Mouse (Mus musculus) CH12F3 (cell line): Measurements from ENCODE around the gene Spint2.

ENCODE experiments used
- in situ Hi-C: fragments of 300-500 bp; cut with MboI; formaldehyde crosslinking; loops from 2 replicates; pipeline ENCODE4 v1.14.3; 2020; ENCODE audit warnings: low sequenced_read_pairs

Gene Spint2

DNA sequence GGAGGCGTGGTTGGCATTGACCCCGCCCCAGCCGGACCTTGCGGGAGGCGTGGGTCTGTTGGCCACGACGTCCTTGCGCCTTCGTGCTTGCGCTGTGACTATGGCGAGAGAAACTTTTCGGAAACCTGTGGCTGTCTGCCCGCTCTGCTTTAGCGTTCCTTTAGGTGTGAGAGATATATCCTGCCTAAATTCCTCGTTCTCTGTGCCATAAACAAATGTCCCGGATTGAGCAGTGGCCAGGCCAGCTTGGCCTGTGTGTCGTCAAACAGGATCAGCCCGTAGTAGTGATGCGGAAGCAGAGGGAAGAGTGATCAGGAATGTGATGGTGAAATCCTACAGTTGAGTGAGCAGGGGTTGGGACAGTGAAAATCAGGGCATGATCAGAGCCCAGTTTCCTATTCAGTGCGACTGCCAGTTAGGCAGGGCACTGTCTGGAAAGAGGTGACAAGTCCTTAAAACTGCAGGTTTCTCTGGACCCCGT lies 402 bp upstream of the Spint2 start:
- in situ Hi-C loops: no loop called here

GRCm38 (mm10) chr7:29280801-29281200 lies 911 bp downstream of the Spint2 start:
- in situ Hi-C loops: no loop called here

- in situ Hi-C loops: no loop called here
Measured at GRCm38 (mm10) chr7:29279924-29280323, 1.8 kb downstream of the Spint2 start.

DNA sequence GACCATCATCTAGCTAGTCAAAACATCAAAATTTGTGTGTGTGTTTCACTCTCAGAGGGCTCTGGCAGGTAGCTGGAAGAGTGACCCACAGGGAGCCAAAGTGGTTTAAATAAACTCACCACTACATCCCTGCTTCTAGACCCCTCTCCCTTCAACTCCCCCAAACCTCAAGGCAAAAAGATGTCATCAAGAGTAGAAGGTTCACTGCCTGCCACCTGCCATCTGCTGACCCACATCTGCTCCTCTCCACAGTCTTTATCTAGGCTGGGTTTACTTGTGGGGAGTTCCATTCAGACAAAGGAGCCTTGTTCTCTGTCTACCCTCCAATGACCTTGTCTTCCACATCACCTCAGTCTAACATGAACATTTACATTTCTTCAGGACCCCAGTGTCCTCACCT lies 2.5 kb downstream of the Spint2 start:
- in situ Hi-C loops: no loop called here

GRCm38 (mm10) chr7:29277510-29277909 lies 4.2 kb downstream of the Spint2 start:
- in situ Hi-C loops: no loop called here

DNA sequence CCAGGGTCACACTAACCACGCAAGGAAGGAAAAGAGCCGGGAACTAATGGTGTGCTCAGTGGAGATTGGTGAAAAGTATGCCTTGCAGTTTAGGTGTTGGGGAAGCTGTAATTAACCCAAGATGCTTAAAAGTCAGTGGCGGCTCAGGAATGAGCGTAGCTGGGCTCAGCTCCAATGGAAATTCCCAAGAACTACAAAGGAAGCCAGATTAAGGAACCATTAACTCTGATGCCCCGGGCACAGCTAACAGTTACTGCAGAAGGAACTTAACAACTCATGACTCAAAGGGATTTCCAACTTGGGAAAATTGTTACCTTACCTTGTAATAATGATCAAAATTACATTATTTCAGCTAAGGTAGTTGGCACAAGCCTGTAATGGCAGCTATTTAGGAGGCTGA lies 5.0 kb downstream of the Spint2 start:
- in situ Hi-C loops: no loop called here

GRCm38 (mm10) chr7:29271687-29272465 lies 9.8 kb downstream of the Spint2 start:
- in situ Hi-C loops: no loop called here

DNA sequence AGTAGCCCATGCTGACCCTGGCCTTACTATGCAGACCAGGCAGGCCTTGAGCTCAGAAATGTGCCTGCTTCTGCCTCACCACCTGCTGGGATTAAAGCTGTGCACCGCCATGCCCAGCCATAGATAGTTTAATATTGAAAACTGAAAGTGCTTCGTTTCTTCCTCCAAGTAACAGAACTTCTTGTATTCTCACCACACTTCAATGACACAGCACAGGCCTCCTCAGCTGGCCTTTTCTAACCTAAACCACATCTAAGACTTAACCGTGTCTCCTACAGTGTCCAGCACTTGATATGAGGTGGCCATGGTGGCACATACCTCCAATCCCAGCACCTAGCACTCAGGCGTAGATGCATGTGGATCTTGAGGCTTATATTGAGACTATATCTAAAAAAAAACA lies 11.3 kb downstream of the Spint2 start:
- in situ Hi-C loops: no loop called here

- in situ Hi-C loops: no loop called here
Measured at GRCm38 (mm10) chr7:29266931-29267330, 14.8 kb downstream of the Spint2 start.

GRCm38 (mm10) chr7:29265636-29266035 lies 16.1 kb downstream of the Spint2 start:
- in situ Hi-C loops: no loop called here

- in situ Hi-C loops: no loop called here
Measured at GRCm38 (mm10) chr7:29263831-29264230, 17.9 kb downstream of the Spint2 start.

GRCm38 (mm10) chr7:29262151-29262550 lies 19.6 kb downstream of the Spint2 start:
- in situ Hi-C loops: no loop called here

DNA sequence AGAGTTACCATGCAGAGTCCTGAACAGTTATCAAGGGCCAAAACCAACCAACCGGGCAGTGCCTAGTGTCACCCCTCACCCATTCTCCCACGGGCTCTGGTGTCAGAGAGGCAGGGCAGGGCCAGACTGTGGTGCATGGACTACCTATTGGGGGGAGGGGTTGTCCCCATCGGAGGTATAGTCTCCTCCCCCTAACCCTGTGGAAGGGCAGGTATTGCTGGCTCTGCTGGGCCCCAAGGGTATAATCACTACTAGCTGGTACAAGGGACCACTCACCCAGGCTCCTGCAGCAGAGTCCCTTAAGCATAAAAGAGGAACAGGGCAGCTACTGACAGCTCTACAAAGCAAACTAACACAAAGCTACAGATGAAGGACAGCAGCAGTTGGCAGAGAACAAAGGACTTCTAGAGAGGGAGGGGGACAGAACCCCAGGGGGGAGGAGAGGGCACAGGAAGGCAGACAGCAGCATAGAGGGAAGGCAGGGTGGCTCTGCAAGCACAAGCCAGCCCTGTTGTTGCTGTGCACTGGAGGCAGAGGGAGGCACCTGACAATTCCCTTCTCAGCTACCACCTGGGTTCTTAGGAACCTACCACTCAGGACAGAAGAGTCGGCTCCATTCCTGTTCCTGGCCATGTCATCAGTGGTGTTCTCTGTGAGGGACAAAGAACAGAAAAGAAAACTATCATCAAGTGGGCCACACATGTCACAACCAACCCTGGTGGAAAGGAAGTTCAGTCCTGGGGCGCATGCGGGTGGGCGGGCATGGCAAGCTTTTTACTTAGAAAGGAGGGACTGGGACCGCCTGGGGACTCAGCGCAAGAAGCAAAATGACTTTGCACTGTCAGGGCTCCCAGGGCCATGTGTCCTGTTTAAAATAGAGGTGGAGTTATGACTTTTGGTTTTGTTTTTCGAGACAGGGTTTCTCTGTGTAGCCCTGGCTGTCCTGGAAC lies 21.7 kb downstream of the Spint2 start:
- in situ Hi-C loops: no loop called here

DNA sequence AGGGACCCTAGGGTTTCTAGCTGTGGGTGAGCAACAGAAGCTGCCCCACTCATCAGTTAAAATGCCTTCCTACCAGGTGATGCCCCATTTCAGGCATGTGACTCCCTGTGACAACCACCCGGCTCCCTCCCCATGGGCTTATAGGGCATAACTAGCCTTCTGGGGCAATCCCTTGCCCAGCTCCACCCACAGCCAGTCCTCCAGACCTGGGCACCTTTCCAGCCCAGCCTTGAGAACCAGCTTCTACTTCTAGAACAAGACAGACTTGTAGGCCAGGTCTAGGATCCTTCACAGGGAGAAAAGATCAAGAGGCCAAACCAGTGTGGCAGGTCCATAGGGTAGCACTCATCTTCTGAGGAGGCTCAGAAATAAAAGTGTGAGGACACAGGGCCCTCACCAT lies 24.3 kb downstream of the Spint2 start:
- in situ Hi-C loops: no loop called here

DNA sequence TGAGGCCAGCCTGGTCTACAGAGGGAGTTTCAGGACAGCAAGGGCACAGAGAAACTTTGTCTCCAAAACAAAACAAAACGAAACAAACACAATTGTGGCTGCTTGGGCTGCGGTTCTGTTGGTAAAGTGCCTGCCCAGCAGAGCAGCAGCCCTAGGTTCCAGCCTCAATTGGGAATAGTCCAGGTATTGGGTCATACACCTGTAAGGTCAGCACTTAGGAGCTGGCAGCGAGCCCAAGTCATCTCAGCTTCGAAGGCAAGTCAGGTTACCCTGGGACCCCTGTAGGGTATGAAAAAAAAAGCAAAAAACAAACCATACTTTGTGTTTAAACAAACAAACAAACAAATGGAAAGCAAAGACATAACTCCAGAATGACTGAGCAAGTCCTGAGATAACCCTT lies 25.8 kb downstream of the Spint2 start:
- in situ Hi-C loops: no loop called here

DNA sequence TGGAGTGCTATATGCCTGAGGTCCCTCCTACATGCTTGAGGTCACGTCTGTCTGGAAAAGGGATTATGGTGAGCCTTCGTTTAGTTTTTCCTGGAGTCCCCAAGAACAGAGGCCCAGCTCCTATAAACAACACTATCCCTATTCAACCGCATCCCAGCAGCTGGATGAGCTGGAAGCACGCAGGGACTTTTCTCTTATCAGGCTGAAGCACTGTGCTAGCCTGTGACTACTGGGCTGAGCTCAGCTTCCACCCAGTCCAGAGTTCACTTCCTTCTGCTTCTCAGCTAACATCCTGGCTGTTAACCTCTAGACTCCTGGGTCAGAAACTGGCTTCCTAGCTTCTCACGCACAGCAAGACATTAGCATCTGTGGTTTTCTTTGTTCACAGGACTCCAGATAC lies 27.9 kb downstream of the Spint2 start:
- in situ Hi-C loops: no loop called here

DNA sequence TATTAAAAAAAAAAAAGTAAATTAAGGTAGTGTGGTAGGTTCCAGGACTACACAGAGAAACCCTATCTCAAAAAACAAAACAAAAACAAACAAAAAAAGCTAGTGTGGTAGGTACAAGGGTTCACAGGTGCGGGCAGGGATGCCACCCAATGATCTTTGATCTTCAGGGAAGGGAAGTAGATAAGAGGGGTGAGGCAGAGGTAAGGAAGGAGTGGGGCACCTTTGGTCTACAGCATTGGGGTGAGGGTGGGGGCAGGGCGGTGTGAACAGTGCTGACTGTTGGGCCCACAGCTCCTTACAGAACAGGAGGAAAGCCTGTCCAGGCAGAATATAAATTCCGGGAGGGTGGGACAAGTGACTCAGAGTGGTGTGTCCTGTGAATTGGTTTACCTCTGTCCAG lies 30.5 kb downstream of the Spint2 start:
- in situ Hi-C loops: no loop called here

DNA sequence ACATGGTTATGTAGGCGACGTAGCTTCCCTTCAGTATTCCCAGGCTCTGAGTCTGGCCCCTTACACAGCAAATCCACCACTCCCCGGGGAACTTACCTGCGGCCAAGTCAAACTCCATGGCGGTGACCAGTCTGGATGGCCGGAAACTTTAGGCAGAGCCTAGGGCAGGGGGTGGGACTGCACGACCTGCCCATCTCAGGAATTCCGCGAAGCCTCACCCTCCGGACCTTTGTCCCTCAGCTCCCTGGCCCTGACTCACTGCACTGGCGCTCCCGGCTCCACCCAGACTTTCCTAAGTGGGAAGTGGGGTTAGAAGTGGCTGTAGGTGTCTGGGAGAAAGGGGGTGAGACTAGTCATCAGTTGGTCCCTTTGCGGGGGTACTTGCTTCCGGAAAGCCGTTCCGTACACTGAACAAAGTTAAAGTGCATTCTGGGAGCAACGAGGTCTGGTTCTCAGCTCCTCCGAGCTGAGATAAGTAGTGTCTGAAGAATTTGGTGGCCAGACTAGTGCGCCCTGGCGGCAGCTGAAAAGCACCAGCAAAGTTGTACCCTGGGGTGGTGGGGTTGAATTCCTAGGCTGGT lies 33.4 kb downstream of the Spint2 start, which contains the start of gene 2200002D01Rik:
2200002D01Rik (minus strand) TSS at position 206 of the 581 bp plus-strand sequence.
- in situ Hi-C loops: no loop called here

DNA sequence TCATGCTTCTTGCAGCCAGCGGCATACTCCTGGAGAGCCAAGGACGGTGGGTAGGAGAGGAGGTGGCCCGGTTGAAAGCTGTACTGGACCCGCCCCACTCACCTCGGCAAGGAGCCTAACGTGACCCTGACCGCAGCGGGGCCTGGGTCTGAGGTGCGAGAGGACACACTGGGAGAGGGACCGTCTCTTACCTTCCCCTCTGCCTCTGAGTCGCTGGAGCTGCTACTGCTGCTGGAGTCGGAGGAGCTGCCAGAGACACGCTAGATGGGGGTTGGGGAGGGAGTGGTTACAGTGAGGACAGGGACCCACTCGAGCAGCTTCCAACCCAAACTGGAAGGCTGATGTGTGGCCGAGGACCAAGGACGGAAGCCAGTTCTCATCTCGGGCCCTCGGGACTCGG lies 34.0 kb downstream of the Spint2 start:
- in situ Hi-C loops: no loop called here

GRCm38 (mm10) chr7:29247314-29247700 lies 34.4 kb downstream of the Spint2 start:
- in situ Hi-C loops: no loop called here

- in situ Hi-C loops: no loop called here
Measured at GRCm38 (mm10) chr7:29246619-29247313, 34.9 kb downstream of the Spint2 start.
